Mouse (Mus musculus) bone marrow, adult 2 months (tissue): ENCODE measurements at regions not wholly inside any gene's neighbourhood (a gene's known extent, or its start where the extent isn't known, plus 50 kb on each side); places are given as distances from the start of the nearest gene placed in this dataset.

Experiments used
- H3K27ac ChIP-seq: fragments of 200-500 bp; 2 replicates; pipeline ENCODE4 v1.5.1; 2012; ENCODE audit warnings: low read depth, mild to moderate bottlenecking, control low read depth, inconsistent platforms, low read length; ENCODE audit not compliant: control insufficient read depth, poor library complexity, insufficient read depth
- H3K4me1 ChIP-seq: fragments of 200-500 bp; 2 replicates; pipeline ENCODE4 v1.6.1; 2011; ENCODE audit warnings: low read length; ENCODE audit not compliant: control insufficient read depth, insufficient read depth
- H3K4me3 ChIP-seq: fragments of 200-500 bp; replicated peaks from 2 replicates; pipeline ENCODE3; 2011; ENCODE audit warnings: mild to moderate bottlenecking, low read depth, low read length, control low read depth; ENCODE audit not compliant: control insufficient read depth
- CTCF ChIP-seq: fragments of 200-500 bp; IDR thresholded peaks from 2 replicates; pipeline ENCODE4 v1.5.1; 2011; ENCODE audit warnings: low read length, control low read depth; ENCODE audit not compliant: control insufficient read depth, insufficient read depth
- POLR2A ChIP-seq: fragments of 200-500 bp; IDR thresholded peaks from 2 replicates; pipeline ENCODE4 v1.6.1; 2011; ENCODE audit warnings: low read depth, mild to moderate bottlenecking, control low read depth, low read length, borderline replicate concordance; ENCODE audit not compliant: control insufficient read depth
- WGBS: fragments of 180-500 bp; shearing (Covaris S2); methylation state at CpG from one replicate; pipeline ENCODE4 v1.1.7; 2018; 5-methylcytosine and 5-hydroxymethylcytosine counted together

DNA sequence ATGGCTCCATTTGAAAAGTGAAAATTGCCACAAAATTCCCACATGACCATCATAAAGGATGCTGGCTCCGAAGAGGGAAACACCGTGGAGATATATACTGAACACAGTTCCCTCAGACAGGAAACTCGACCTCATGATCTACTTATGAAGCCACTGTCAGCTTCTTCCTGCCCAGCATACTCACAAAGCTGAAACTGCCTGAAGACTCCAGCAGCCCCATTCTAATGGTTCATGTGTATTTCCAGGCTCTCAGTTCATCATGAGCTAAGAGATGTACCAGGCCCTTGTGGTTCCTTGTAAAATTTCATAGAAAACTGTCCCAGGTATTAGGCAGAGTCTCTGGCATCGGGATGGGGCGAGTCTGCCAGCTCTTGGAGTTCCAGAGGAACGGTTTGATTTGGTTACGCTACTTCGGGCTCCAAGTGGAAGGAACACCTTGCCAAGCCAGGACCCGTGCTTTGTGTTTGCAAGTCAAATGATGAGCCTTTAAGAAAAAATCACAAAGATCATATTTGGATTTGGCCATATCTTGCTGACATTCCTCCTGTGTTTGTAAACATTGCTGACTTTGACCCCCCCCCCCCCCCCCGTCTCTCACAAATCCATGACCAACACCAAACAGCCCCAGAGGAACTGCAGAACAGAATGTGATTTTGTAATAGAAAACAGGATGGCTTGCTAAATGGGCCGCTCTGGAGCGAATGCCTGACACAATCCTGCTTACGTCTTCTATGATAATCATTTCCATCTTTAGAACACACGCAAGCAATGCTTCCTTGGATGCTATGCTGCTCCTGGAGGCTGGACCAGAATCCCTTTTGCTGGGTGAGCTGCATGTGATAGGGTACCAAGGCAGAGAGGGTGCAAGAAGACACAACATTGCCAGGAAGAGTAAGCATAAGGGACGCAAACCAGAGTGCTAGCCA is 203.7 kb upstream of the Gm15217 start:
- TF ChIP-seq POLR2A (no peak), CTCF (no peak)
- no peaks in the 10 kb centered on the region for H3K4me1 ChIP-seq
- no peak overlapping the region for H3K27ac ChIP-seq
- H3K4me3 ChIP-seq = no peak overlapping the region
- WGBS = 65% methylated on average over 15 of the region's 15 CpGs

DNA sequence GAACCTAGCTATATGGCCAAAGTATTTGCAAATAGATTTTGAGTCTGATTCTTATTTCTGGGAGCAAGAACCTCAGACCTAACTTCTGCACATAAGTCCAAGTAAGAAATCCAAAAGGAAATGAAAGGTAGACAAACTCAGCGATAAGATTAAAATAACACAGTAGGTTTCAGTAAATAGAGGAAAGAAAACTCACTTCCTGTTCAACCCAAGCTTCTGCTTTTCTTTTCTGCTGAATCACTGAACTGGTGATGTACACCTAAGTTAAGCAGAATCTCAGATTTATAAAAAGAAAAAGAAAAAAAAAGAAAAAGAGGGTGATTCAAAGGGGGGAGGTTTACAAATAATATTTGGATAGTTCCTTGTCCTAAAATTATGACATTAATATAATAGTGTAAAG is 200.2 kb upstream of the Gm15217 start:
- 0% methylated on average over 1 of the region's 1 CpGs for WGBS
- H3K4me3 ChIP-seq = no peak overlapping the region
- TF ChIP-seq CTCF (no peak), POLR2A (no peak)
- H3K27ac ChIP-seq = no peak overlapping the region
- no peaks in the 10 kb centered on the region for H3K4me1 ChIP-seq

DNA sequence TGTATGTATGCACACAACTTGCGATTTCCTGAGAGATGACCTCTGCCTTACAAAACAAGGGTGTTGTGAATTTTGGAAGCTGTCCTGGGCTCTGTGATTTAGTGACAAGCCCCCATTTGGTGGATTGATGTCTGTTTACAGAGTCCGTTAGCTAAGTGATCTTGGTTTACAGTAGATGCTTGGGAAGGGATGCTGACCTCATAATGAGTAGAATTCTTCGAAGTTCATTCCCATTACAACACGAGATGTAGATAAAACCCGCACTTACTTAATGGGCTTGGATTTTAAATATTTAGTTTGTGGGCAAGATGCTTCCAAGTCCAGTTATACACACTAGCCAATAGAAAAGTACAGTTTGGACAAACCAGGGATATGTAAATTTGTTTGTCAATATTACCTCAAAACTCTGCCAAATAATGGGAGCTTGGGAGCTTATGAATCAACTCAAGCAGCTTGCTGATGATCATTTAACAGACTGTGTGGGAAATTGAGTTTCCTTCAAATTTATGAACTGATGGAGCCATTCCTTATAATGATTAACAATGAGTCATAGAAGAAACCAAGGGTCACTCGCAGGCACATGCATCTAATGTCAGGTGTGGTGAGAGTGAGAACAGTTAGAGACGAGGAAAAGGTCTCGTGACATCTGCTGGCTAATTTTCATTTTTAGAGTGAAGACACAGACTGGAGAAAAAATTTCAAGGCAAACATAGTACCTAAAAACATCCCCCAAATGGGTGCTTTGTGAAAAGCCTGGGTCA is 187.4 kb upstream of the Gm15217 start:
- no peak for TF ChIP-seq POLR2A
- no peak for TF ChIP-seq CTCF
- no peak overlapping the region for H3K27ac ChIP-seq
- no peak overlapping the region for H3K4me3 ChIP-seq
- WGBS = 83% methylated on average over 8 of the region's 8 CpGs
- H3K4me1 ChIP-seq = no peaks in the 10 kb centered on the region

DNA sequence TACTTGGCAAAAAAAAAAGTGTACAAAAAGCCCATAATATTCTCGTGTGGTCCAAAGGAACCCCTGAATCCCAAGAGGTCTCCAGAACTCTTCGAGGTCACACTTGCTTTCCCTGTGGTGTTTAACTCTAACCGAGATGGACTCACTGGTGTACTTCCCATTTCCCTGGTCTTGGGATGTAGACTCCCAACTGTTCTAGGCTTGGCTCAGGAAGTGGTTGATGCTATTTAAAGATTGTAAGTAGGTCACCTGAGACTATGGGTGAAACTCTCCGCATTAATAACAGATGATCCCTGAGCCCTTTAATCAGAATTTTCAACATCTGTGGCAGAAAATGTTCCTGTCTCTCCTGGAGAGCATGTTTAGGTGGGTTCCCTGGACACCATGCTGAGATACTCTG is 185.6 kb upstream of the Gm15217 start:
- TF ChIP-seq CTCF = no peak
- TF ChIP-seq POLR2A = no peak
- no peak overlapping the region for H3K4me3 ChIP-seq
- whole genome bisulfite sequencing = 33% methylated on average over 4 of the region's 4 CpGs
- H3K4me1 ChIP-seq = no peaks in the 10 kb centered on the region
- H3K27ac ChIP-seq = no peak overlapping the region

DNA sequence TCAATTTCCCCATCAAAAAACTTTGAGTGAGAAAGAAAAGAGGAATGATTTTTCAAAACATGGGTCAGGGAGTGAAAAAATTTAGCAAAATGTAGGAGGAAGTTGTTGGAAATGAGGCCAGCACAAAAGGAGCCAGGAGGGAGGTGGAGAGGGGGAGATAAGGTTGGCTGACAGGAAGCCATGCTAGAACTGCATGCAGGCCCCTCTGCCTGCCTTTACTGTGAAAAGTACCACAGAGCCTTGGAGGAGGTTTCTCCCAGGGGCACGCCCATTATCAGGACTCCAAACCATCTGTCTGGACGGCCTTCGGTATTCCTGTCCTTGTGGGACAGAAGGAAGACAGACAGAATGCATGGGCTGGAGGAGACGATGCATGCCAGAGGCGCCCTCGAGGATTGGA is 183.3 kb upstream of the Gm15217 start:
- Histone ChIP-seq H3K4me1 (no peaks in the 10 kb centered on the region), H3K4me3 (no peak overlapping the region), H3K27ac (no peak overlapping the region)
- TF ChIP-seq CTCF (no peak), POLR2A (no peak)
- 17% methylated on average over 6 of the region's 6 CpGs for WGBS

DNA sequence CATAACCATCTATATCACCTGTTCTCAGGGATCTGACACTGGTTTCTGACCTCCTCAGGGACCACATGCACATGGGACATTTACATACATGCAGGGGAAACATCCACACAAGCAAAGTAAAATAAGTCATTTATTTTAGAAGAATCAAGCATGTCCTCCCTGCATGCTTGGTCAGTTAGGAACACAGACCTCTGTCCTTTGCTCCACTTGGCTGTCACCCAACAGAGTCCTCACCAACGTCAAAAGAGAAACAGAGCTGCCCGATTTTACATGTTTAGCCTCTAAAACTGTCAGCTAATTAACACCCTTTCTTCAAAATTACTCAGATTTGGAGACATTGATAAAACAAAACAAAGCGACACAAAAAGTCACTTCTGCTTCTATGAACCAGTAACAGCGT is 176.4 kb upstream of the Gm15217 start:
- TF ChIP-seq POLR2A = no peak
- TF ChIP-seq CTCF = no peak
- Histone ChIP-seq H3K4me1 (no peaks in the 10 kb centered on the region), H3K4me3 (no peak overlapping the region), H3K27ac (no peak overlapping the region)
- WGBS = 82% methylated on average over 4 of the region's 4 CpGs

DNA sequence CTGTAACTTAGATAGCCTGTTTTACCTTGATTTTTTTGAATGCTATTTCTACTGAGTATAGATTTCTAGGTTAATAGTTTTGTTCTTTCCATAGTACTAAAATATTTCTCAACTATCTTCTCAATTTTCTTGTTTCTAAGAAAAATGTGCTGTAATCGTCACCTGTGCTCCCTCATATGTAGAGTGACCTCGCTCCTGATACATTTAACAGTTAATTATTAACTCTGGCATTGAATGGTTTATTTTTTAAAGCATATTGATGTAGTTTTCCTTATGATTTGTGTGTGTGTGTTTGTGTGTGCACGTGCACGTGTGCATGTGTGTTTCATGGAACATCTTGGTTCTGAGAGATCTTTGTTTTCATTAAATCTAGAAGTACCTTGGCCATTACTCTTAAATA is 158.7 kb upstream of the Gm15217 start:
- Histone ChIP-seq H3K27ac (no peak overlapping the region), H3K4me3 (no peak overlapping the region), H3K4me1 (no peaks in the 10 kb centered on the region)
- TF ChIP-seq POLR2A = no peak
- no peak for TF ChIP-seq CTCF
- 72% methylated on average over 4 of the region's 4 CpGs for WGBS

DNA sequence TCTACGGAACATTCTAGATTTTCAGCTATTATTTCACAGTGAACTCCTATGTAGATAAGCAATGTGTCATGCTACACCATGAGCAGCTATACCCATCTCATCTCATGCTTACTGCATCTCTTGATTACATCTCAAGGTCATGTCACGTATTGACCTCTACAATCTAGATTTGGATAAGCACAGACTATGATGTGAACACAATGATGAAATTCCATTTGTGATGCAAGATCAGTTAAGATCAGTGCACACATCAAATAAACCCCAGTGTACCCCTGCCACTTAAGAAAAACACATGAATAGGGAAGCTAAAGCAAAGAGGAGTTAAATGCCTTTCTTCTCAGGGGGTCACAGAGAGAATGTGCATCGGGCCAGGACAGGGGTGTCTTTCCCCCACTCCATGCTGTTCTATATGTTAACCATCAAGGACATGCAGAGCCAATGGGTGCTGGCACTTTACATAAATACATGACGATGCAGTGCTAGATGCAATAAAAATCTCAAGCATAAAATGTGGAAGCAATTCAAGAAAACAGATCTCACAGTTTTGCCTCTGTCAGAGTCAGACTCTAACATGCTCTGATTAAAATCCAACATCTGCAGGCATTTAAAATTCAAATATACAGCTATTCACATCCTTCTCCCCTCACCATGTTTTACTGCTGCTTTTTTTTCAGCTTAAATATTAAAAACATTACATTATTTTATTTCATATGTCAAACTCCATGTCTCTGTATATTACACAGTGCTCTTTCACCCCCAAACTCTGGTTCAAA is 157.1 kb upstream of the Gm15217 start:
- H3K4me1 ChIP-seq = no peaks in the 10 kb centered on the region
- 81% methylated on average over 4 of the region's 4 CpGs for WGBS
- no peak overlapping the region for H3K27ac ChIP-seq
- H3K4me3 ChIP-seq = no peak overlapping the region
- TF ChIP-seq CTCF (no peak), POLR2A (no peak)
